Mouse (Mus musculus) olfactory bulb, adult 2 months (tissue): Measurements from ENCODE around the gene BC048671.

Experiments
- CTCF ChIP-seq: fragments of 200-500 bp; IDR thresholded peaks from 2 replicates; pipeline ENCODE4 v1.5.1; 2012; ENCODE audit warnings: low read depth, mild to moderate bottlenecking, low read length, moderate library complexity; ENCODE audit not compliant: insufficient read depth
- POLR2A ChIP-seq: fragments of 200-500 bp; IDR thresholded peaks from 2 replicates; pipeline ENCODE4 v1.6.1; 2012; ENCODE audit warnings: mild to moderate bottlenecking, low read depth, low read length, moderate library complexity; ENCODE audit not compliant: insufficient read depth

- no peak for TF ChIP-seq POLR2A
- no peak for TF ChIP-seq CTCF
Measured at GRCm38 (mm10) chr6:90317510-90318258, 16.7 kb downstream of the BC048671 start.
